Mouse (Mus musculus) urinary bladder, postnatal 0 days (tissue): ENCODE data around the gene Dyx1c1. TPM values are rescaled to one million over a fixed set of nuclear protein-coding genes. Genes with fewer than 3 reads are reported as not detected.

ENCODE experiments used
- microRNA-seq: library from miRNA; unstranded; fragments of <30 nt; microRNA quantifications from one replicate; pipeline ENCODE4, GENCODE M21; 2016
- polyA plus RNA-seq: library from polyadenylated mRNA; unstranded; fragments of >200 nt; fragmentation: Nextera tagmentation; extraction: Ambion mirVana; gene quantifications from 2 replicates; pipeline ENCODE4 v1.2.1, GENCODE M21; 2015

Gene Dyx1c1
- 0.53 and 0.75 TPM in 2 replicates for polyA plus RNA-seq

DNA sequence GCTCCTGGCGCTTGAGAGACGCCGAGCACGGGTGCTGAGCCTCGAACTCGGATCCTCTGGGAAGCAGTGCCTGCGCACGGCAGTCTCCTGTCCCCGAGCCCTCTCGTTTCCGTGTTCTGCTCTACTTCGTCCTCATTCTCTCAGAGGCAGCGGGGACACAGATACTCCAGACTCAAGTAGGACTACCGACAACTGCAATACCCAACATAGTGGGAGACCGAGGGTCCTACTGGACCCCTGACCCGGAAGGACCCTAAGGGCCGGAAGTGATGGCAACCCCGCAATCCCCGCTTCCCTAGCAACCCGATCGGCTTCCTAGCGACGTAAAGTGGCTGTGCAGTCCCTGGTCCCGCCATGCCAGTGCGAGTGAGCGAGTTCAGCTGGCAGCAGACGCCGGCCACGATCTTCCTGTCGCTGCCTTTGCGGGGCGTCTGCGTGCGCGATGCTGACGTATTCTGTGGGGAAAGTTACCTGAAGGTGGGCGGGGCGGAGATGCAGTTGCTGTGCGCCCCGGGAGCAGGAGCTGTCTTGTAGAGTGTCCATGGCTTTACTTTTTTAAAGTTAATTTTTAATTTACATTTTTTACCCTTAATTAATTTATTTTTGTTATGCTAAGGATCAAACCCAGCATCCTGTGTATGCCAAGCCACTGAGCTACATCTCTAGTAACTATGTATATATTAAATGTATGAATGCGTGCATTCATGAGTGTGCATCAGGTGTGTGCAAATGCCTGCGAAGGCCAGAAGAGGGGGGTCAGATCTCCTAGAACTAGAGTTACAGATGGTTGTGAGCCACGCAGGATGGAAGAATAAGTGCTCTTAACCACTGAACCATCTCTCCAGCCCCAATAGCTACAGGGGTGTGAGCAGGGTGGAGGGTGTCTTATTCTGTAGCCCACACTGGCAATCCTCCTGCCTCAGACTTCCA is at the start of gene Dyx1c1, which contains the start of gene Gm44503:
Gene Dyx1c1, plus strand, starts transcription at position 265 of the 930 bp plus-strand sequence.
Gene Gm44503, plus strand, starts transcription at position 332 of the 930 bp plus-strand sequence.

DNA sequence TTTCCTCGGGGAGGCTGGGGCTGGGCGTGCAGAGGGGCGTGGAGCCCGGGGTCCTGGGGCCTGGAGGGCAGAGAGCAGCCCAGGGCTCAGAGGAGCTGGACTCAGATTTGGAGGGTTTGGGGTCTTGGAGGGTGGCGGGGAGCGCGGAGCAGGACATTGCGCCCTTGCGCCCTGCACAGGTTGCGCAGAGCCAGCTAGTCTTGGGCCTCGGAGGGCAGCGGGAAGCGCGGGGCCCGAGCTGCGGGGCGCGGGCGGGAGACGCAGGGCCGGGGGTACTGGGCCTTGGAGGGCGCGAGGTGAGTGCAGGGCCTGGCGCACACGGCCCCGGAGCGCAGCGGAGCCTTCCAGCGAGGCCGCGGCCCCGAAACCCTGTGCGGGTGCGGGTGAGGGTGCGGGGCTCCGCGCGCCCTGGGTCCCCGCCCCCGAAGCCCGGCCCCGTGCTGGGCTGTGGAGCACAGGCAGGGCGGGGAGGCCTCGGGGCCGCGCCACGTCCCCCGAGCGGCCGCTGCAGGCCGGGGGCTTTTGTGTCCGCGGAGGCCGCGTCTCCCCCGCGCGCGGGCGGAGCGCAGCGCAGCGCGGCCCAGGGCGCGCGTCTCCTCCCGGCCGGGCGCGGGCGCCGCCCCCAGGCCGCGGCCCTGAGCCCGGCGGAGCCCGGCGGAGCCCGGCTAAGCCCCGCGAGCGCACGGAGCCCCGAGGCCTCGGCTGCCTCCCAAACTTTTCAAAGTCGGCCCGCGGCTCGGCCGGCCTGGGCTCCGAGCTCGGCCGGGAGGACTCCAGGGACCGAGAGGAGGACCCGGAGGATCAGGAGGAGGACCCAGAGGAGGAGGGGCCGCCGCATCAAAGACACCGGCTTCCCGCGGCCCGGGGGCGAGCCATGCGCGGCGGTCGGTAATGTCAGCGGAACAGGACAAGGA is 33.3 kb upstream of the Dyx1c1 start, which contains the start of gene Pygo1:
Gene Pygo1, plus strand, starts transcription at position 625 of the 914 bp plus-strand sequence.

DNA sequence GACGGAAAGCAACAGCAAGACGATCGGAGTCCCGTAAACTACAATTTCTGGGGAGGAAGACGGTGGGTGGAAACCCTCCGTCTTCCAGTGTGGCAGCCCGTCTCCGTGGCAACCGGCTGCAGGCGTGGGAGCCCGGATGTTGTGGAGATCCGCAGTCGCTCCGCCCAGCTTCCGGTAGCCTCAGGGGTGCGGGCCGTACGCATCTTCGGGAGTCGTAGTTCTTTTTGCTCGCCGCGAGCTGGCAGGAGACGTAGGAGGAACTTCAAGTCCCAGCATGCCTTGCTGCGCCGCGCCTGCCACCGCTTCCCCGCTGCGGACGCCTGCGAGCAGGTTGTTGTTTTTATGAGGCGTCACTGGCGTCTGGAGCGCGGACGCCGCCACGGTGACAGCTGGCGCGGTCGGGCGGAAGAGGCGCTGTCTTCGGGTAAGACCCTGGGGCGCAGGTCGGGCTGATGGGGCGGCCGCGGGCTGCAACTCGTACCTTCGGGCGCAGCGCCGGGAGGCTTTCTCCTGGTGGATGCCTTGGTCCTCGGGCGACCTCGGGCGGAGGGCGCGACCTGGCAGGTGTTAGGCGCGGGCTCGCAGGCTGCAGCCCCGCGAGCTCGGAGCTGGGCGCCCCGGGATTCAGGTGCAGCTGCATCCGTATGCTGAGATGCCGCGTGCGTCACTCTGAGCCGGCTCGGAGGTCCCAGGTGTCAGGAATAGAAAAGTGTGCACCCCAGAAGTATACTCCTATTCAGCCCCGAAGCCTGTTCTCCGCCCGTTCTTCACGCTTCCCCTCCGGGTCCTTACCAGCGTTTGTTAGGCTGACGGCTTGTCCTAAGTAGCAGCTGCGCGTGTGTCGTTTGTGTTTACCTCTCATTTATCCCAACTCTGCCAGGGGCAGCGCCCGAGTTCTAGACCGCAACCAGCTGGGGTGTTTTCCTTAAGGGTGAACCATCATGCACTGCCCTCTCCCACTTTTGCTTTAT is 26.9 kb downstream of the Dyx1c1 start, which contains the start of the genes Ccpg1os and Ccpg1:
Gene Ccpg1os, minus strand, starts transcription at position 133 of the 971 bp plus-strand sequence.
Gene Ccpg1, plus strand, starts transcription at position 180 of the 971 bp plus-strand sequence.

Small RNA genes within 50 kb of the gene (microRNA-seq; reads per million reads assigned to microRNA genes)
- not detected for gene Gm27353

Other genes starting within 250 kb of the Dyx1c1 start
- gene Prtg, start 151.9 kb upstream of the Dyx1c1 start, polyA plus RNA-seq: 0.02 and 0.05 TPM in 2 replicates
- 0.90 and 1.0 TPM in 2 replicates for gene Pygo1, start 33.1 kb upstream of the Dyx1c1 start, polyA plus RNA-seq
- not detected in 2 replicates for gene Gm44503, start 67 bp downstream of the Dyx1c1 start, polyA plus RNA-seq
- 16.3 and 17.7 TPM in 2 replicates for gene Ccpg1os, start 26.6 kb downstream of the Dyx1c1 start, polyA plus RNA-seq
- gene Ccpg1, start 26.6 kb downstream of the Dyx1c1 start, polyA plus RNA-seq: 23.3 and 24.8 TPM in 2 replicates
- gene Pigb, start 81.6 kb downstream of the Dyx1c1 start, polyA plus RNA-seq: 5.1 and 5.8 TPM in 2 replicates
- gene Rab27a, start 86.1 kb downstream of the Dyx1c1 start, polyA plus RNA-seq: 15.3 and 17.4 TPM in 2 replicates
- not detected in 2 replicates for gene Khdc3, start 143.1 kb downstream of the Dyx1c1 start, polyA plus RNA-seq
- not detected in 2 replicates for gene Gm20509, start 143.7 kb downstream of the Dyx1c1 start, polyA plus RNA-seq
- 54.4 and 58.8 TPM in 2 replicates for gene Rsl24d1, start 154.6 kb downstream of the Dyx1c1 start, polyA plus RNA-seq